Mouse (Mus musculus): ENCODE measurements around the gene Kndc1. TPM values are rescaled to one million over a fixed set of nuclear protein-coding genes. Genes with fewer than 3 reads are reported as not detected.

The Kndc1 gene
- polyA plus RNA-seq, 1 experiment = 5.4 TPM

DNA sequence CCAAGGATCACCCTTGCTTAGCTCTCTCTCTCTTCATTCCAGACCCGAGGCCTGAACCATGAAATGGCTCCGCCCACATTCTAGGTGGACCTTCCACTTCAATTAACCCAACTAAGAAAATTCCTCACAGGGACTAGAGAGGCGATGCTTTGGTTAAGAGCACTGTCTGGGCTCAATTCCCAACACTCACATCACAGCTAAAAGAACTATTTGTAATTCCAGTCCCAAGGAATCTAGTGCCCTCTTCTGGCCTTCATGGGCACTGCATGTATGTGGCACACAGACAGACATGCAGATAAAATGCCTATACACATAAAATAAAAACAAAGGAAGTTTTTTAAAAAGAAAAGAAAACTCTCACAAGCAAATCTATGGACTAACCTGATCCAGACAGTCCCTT lies 33.1 kb upstream of the Kndc1 start:
- Histone ChIP-seq H3K27me3 (ENCODE audit: control insufficient read depth, insufficient read depth, low read length, poor library complexity, severe bottlenecking) (no peaks in the 10 kb centered on the region), H3K9ac (ENCODE audit: low read depth, poor library complexity, severe bottlenecking) (no peak overlapping the region), H3K27ac (ENCODE audit: insufficient read depth, low read length) (no peak overlapping the region), H3K36me3 (ENCODE audit: control insufficient read depth, insufficient read depth, low read length, poor library complexity, severe bottlenecking) (no peaks in the 10 kb centered on the region), H3K9me3 (replicated peaks; ENCODE audit: control insufficient read depth, insufficient read depth, low read length, poor library complexity, severe bottlenecking) (no peaks in the 10 kb centered on the region), H3K4me3 (ENCODE audit: low read depth, low read length) (no peak overlapping the region), H3K4me1 (ENCODE audit: control insufficient read depth, insufficient read depth, low read length) (no peaks in the 10 kb centered on the region)
- TF ChIP-seq CTCF (IDR thresholded peaks at IDR 0.05; ENCODE audit: low read depth, low read length) (no peak), EP300 (IDR thresholded peaks at IDR 0.05; ENCODE audit: insufficient read depth, low read depth, low read length) (no peak), POLR2A (IDR thresholded peaks at IDR 0.05; ENCODE audit: insufficient read depth, low read length) (no peak)

DNA sequence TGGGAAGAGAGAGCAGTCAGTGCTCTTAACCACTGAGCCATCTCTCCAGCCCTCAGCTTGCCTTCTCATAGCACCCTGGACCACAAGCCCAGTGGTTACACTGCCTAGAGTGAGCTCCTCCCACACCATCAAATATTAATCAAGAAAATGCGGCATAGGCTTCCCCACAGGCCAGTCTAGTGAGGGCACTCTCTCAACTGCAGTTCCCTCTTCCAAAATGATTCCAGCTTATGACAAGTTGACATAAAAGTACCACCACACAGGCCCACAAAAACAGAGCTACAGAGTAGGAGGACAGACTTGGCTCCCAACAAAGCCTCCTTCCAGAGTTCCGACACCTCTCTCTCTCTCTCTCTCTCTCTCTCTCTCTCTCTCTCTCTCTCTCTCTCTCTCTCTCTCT lies 31.4 kb upstream of the Kndc1 start:
- Histone ChIP-seq H3K27ac (ENCODE audit: insufficient read depth, low read length) (no peak overlapping the region), H3K9me3 (replicated peaks; ENCODE audit: control insufficient read depth, insufficient read depth, low read length, poor library complexity, severe bottlenecking) (no peaks in the 10 kb centered on the region), H3K4me3 (ENCODE audit: low read depth, low read length) (no peak overlapping the region), H3K36me3 (ENCODE audit: control insufficient read depth, insufficient read depth, low read length, poor library complexity, severe bottlenecking) (no peaks in the 10 kb centered on the region), H3K27me3 (ENCODE audit: control insufficient read depth, insufficient read depth, low read length, poor library complexity, severe bottlenecking) (no peaks in the 10 kb centered on the region), H3K9ac (ENCODE audit: low read depth, poor library complexity, severe bottlenecking) (no peak overlapping the region), H3K4me1 (ENCODE audit: control insufficient read depth, insufficient read depth, low read length) (no peaks in the 10 kb centered on the region)
- TF ChIP-seq POLR2A (IDR thresholded peaks at IDR 0.05; ENCODE audit: insufficient read depth, low read length) (no peak), CTCF (IDR thresholded peaks at IDR 0.05; ENCODE audit: low read depth, low read length) (no peak), EP300 (IDR thresholded peaks at IDR 0.05; ENCODE audit: insufficient read depth, low read depth, low read length) (no peak)

DNA sequence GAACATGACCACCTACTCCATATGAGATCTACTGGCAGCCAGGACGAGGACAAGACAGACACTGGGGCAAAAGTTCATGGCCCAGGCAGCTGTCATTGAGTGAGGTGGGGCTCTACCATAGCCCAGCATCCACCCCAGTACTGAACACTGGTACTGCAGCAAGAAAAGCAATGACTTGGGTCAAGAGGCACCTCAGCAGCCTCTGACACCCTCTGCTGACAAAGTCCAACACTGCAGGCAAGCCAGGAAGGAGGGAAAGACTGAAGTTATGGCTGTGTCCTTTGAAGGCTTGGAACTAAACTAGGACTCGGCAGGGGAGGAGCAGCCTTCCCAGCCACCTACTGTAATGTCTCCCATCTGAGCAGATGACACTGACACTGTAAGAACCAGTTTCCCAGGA lies 30.2 kb upstream of the Kndc1 start:
- Histone ChIP-seq H3K27me3 (ENCODE audit: control insufficient read depth, insufficient read depth, low read length, poor library complexity, severe bottlenecking) (no peaks in the 10 kb centered on the region), H3K27ac (ENCODE audit: insufficient read depth, low read length) (no peak overlapping the region), H3K9ac (ENCODE audit: low read depth, poor library complexity, severe bottlenecking) (no peak overlapping the region), H3K36me3 (ENCODE audit: control insufficient read depth, insufficient read depth, low read length, poor library complexity, severe bottlenecking) (no peaks in the 10 kb centered on the region), H3K4me3 (ENCODE audit: low read depth, low read length) (no peak overlapping the region), H3K4me1 (ENCODE audit: control insufficient read depth, insufficient read depth, low read length) (no peaks in the 10 kb centered on the region), H3K9me3 (replicated peaks; ENCODE audit: control insufficient read depth, insufficient read depth, low read length, poor library complexity, severe bottlenecking) (no peaks in the 10 kb centered on the region)
- TF ChIP-seq POLR2A (IDR thresholded peaks at IDR 0.05; ENCODE audit: insufficient read depth, low read length) = no peak
- TF ChIP-seq CTCF (IDR thresholded peaks at IDR 0.05; ENCODE audit: low read depth, low read length) = peak; percentile 44

DNA sequence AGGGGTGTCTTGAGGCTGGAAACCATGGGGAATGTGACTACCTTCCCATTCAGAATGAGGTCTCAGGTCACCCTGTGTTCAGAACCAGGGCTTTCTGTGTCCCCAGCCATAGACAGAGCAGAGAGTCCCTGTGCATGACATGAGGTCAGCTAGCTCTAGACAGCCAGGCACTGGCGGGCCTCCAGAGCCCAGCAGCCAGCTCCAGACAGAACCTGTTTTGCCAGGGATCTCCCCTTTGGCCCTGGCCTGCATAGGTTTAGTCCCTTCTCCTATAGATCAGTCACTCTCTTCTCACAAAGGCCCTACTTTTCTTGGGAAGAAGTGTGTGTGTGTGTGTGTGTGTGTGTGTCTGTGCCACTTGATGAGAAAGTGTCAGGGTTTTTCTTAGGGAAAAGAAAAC lies 29.6 kb upstream of the Kndc1 start:
- TF ChIP-seq EP300 (IDR thresholded peaks at IDR 0.05; ENCODE audit: insufficient read depth, low read depth, low read length) (no peak), CTCF (IDR thresholded peaks at IDR 0.05; ENCODE audit: low read depth, low read length) (no peak)
- Histone ChIP-seq H3K4me3 (ENCODE audit: low read depth, low read length) (no peak overlapping the region), H3K36me3 (ENCODE audit: control insufficient read depth, insufficient read depth, low read length, poor library complexity, severe bottlenecking) (no peaks in the 10 kb centered on the region), H3K27ac (ENCODE audit: insufficient read depth, low read length) (no peak overlapping the region), H3K9ac (ENCODE audit: low read depth, poor library complexity, severe bottlenecking) (no peak overlapping the region), H3K4me1 (ENCODE audit: control insufficient read depth, insufficient read depth, low read length) (no peaks in the 10 kb centered on the region), H3K27me3 (ENCODE audit: control insufficient read depth, insufficient read depth, low read length, poor library complexity, severe bottlenecking) (no peaks in the 10 kb centered on the region), H3K9me3 (replicated peaks; ENCODE audit: control insufficient read depth, insufficient read depth, low read length, poor library complexity, severe bottlenecking) (no peaks in the 10 kb centered on the region)

DNA sequence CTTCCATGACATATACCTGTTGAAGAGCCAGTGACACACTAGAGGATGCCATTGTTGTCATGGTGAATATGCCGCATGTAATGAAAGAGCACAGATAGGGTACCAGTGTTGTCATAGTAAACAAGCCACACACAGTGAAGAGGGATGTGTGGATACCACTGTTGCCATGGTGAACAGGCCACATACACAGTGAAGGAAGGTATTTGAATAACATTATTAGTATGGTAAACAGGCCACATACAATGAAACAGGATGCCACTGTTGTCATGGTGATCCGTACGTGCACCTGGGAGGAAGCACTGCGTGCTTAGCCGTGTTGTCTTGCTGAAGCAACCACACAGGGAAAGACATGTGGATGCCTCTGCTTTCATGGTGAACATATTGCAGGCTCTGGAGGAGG lies 23.5 kb upstream of the Kndc1 start:
- Histone ChIP-seq H3K36me3 (ENCODE audit: control insufficient read depth, insufficient read depth, low read length, poor library complexity, severe bottlenecking) (no peaks in the 10 kb centered on the region), H3K27me3 (ENCODE audit: control insufficient read depth, insufficient read depth, low read length, poor library complexity, severe bottlenecking) (no peaks in the 10 kb centered on the region), H3K9ac (ENCODE audit: low read depth, poor library complexity, severe bottlenecking) (no peak overlapping the region), H3K4me1 (ENCODE audit: control insufficient read depth, insufficient read depth, low read length) (no peaks in the 10 kb centered on the region), H3K27ac (ENCODE audit: insufficient read depth, low read length) (no peak overlapping the region), H3K9me3 (replicated peaks; ENCODE audit: control insufficient read depth, insufficient read depth, low read length, poor library complexity, severe bottlenecking) (no peaks in the 10 kb centered on the region), H3K4me3 (ENCODE audit: low read depth, low read length) (no peak overlapping the region)
- TF ChIP-seq CTCF (IDR thresholded peaks at IDR 0.05; ENCODE audit: low read depth, low read length) = no peak
- no peak for TF ChIP-seq POLR2A (IDR thresholded peaks at IDR 0.05; ENCODE audit: insufficient read depth, low read length)
- TF ChIP-seq EP300 (IDR thresholded peaks at IDR 0.05; ENCODE audit: insufficient read depth, low read depth, low read length) = no peak

DNA sequence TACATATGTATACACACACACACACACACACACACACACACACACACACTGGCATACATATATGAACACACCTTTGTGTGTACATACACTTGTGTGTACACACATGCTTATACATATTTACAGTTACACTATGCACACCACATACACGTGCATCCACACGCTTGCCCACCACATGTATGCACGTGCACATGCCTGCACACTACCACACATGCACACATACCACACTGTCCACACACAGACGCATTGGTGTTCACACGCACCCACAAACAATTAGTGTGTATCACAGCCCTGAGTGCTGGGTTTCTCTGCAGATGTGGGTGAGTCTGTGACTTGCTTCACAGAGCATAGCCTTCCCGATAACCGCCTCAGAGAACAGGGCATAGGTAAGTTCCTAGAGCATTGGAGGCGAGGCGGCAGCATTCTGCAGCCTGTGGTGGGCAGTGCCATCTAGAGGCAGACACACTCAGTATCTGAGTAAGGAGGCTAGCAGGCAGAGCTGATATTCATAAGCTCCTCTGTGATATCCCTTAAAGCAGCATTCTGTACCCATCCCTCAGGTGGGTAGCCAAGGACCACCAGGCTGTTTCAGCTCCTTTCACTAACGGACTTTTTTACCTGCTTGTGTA lies 17.2 kb upstream of the Kndc1 start:
- Histone ChIP-seq H3K4me1 (ENCODE audit: control insufficient read depth, insufficient read depth, low read length) (no peaks in the 10 kb centered on the region), H3K27me3 (ENCODE audit: control insufficient read depth, insufficient read depth, low read length, poor library complexity, severe bottlenecking) (no peaks in the 10 kb centered on the region), H3K4me3 (ENCODE audit: low read depth, low read length) (no peak overlapping the region), H3K9me3 (replicated peaks; ENCODE audit: control insufficient read depth, insufficient read depth, low read length, poor library complexity, severe bottlenecking) (no peaks in the 10 kb centered on the region), H3K9ac (ENCODE audit: low read depth, poor library complexity, severe bottlenecking) (no peak overlapping the region), H3K27ac (ENCODE audit: insufficient read depth, low read length) (no peak overlapping the region), H3K36me3 (ENCODE audit: control insufficient read depth, insufficient read depth, low read length, poor library complexity, severe bottlenecking) (no peaks in the 10 kb centered on the region)
- TF ChIP-seq EP300 (IDR thresholded peaks at IDR 0.05; ENCODE audit: insufficient read depth, low read depth, low read length) (no peak), CTCF (IDR thresholded peaks at IDR 0.05; ENCODE audit: low read depth, low read length) (peak; percentile 68)

All from ES-Bruce4 (cell line).